Mouse (Mus musculus) megakaryocyte-erythroid progenitor cell, adult 5-6 weeks (primary cell): ENCODE data around the gene Nlrp10. TPM values are rescaled to one million over a fixed set of nuclear protein-coding genes. Genes with fewer than 3 reads are reported as not detected.

Source experiments
- ATAC-seq: replicated peaks from 2 replicates; pipeline ENCODE4 v1.8.0; 2016; ENCODE audit warnings: mild to moderate bottlenecking, inconsistent platforms; ENCODE audit not compliant: severe bottlenecking, poor library complexity, low FRiP score, low TSS enrichment
- total RNA-seq, 2 experiments: library from RNA; stranded (forward) in 1 of 2; stranded (reverse) in 1 of 2; fragments of 200-1000, 215-1000 nt in 1 of 2; fragments of >200 nt in 1 of 2; fragmentation: Nextera tagmentation in 1 of 2; gene quantifications; 2 replicates each; pipeline ENCODE4 v1.2.3; 2014 to 2017

The Nlrp10 gene
- total RNA-seq, 2 experiments from 2014 or later = 0.33 TPM; not detected in 1

DNA sequence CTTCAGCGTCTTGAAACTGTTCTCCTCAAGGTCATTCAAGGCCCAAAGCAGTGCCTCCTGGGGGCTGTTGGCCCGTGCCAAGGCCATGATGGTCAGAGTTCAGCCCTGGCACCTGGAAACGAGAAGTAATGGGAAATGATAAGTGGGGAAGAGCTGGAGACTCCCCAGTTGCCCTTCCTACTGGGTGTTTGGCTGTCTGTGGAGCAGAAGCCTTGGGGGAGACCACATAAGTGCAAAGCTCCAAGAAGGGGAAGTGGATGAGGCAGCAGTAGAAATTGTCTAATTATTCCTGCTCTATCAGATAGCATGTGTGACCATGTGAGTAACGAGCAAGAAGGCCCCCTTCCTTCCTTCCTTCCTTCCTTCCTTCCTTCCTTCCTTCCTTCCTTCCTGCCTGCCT lies 2.9 kb downstream of the Nlrp10 start:
- no peak for ATAC-seq

DNA sequence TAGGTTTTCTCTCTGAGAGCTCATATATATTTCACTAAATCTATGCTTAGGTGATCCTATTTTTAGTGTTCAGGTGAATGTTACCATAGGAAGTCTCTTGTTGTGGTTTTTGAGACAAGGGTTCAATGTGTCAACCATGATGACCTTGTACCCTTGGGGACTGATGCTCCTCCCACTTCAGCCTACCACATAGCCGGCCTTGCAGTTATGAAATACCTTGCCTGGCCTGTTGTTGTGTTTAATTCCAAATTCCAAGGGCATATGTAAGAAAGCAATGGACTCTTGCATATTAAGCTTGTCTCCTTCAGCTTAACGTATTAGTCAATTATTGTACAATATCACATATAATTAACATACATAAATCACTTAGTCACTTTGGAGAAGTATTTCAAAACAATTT lies 26.0 kb downstream of the Nlrp10 start:
- no peak for ATAC-seq

DNA sequence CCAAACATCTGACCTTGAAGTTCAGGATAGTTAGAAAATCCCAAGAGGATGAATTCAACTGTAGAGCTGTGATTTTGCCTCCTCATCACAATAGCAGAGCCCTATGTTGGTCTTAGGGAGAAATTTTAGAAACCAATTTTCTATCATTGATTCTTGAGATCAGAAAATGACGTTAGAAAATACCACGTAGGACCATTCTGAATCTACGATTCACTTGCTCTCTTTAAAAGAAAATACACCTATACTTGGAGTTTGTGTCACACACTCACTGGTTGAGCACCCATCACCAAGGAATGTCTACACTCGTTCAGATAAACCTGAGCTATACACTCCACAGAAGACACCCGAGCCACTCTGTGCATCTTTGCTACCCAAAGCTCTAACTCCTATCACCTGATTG lies 35.7 kb downstream of the Nlrp10 start, which contains the start of gene Olfr519:
Olfr519 (minus strand) TSS at position 101 of the 400 bp plus-strand sequence.
- no peak for ATAC-seq

DNA sequence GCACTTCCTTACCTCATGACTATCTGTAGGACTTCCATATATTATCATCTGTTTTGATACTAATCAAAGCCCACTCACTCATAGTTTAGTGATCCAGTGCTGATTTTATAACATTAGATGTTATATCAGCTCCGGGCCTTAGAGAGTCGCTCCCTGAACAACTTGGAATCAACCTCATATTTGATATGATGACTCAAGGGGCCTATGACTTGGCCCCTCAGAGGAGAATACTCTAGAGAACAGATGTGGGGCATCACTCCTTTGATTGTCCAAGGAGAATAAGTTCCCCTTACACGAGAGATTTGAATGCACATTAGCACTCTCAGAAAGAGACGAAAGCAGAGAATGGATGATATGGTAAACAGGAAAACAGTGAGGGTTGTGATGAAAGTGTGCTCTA lies 45.1 kb downstream of the Nlrp10 start, which contains the start of gene Olfr518:
Olfr518 (minus strand) TSS at position 101 of the 400 bp plus-strand sequence.
- no peak for ATAC-seq

DNA sequence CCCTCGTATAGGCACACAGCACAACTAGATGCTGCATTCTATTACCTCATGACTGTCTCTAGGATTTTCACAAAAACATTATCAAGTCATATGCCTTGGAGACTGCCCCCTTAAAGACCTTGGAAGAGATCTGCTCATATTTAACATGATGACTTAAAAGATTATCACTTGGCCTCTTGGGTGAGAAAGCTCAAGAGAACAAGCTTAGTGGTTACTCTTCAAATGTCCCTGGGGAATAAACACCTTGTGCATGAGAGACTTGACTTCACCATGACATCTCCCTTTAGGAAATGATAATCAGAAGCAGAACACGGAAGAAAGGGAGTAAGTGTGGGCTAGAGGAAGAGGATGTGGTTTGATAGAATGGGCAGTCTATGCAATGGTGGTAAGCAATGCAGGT lies 57.7 kb downstream of the Nlrp10 start, which contains the start of gene Olfr517:
Olfr517 (minus strand) TSS at position 101 of the 400 bp plus-strand sequence.
- ATAC-seq = no peak

Other genes starting within 250 kb of the Nlrp10 start
- not detected in 2 replicates for gene Olfr512, start 216.9 kb downstream of the Nlrp10 start, total RNA-seq (2014; fragmentation: Nextera tagmentation)
- gene Olfr512, start 216.9 kb downstream of the Nlrp10 start, total RNA-seq (2017) = not detected in 2 replicates
- not detected in 2 replicates for gene Olfr513, start 179.2 kb downstream of the Nlrp10 start, total RNA-seq (2014; fragmentation: Nextera tagmentation)
- gene Olfr513, start 179.2 kb downstream of the Nlrp10 start, total RNA-seq (2017) = not detected in 2 replicates
- not detected in 2 replicates for gene Olfr514, start 104.2 kb downstream of the Nlrp10 start, total RNA-seq (2014; fragmentation: Nextera tagmentation)
- not detected in 2 replicates for gene Olfr514, start 104.2 kb downstream of the Nlrp10 start, total RNA-seq (2017)
- gene Olfr516, start 79.6 kb downstream of the Nlrp10 start, total RNA-seq (2014; fragmentation: Nextera tagmentation) = not detected in 2 replicates
- gene Olfr516, start 79.6 kb downstream of the Nlrp10 start, total RNA-seq (2017) = not detected in 2 replicates
- gene Olfr517, start 57.8 kb downstream of the Nlrp10 start, total RNA-seq (2014; fragmentation: Nextera tagmentation) = not detected in 2 replicates
- gene Olfr517, start 57.8 kb downstream of the Nlrp10 start, total RNA-seq (2017) = not detected in 2 replicates
- gene Olfr518, start 45.2 kb downstream of the Nlrp10 start, total RNA-seq (2014; fragmentation: Nextera tagmentation) = not detected in 2 replicates
- gene Olfr518, start 45.2 kb downstream of the Nlrp10 start, total RNA-seq (2017) = not detected in 2 replicates
- not detected in 2 replicates for gene Olfr519, start 35.8 kb downstream of the Nlrp10 start, total RNA-seq (2014; fragmentation: Nextera tagmentation)
- gene Olfr519, start 35.8 kb downstream of the Nlrp10 start, total RNA-seq (2017) = not detected in 2 replicates
- gene Eif3f, start 4.2 kb upstream of the Nlrp10 start, total RNA-seq (2014; fragmentation: Nextera tagmentation) = 241 and 316 TPM in 2 replicates
- 53.5 and 112 TPM in 2 replicates for gene Eif3f, start 4.2 kb upstream of the Nlrp10 start, total RNA-seq (2017)
- gene Tub, start 20.2 kb upstream of the Nlrp10 start, total RNA-seq (2014; fragmentation: Nextera tagmentation) = not detected in 2 replicates
- gene Tub, start 20.2 kb upstream of the Nlrp10 start, total RNA-seq (2017) = not detected in 2 replicates
- gene Ric3, start 153.2 kb upstream of the Nlrp10 start, total RNA-seq (2014; fragmentation: Nextera tagmentation) = 1.2 TPM in 1 of 2 replicates, not detected in the other
- 0.11 and 0.75 TPM in 2 replicates for gene Ric3, start 153.2 kb upstream of the Nlrp10 start, total RNA-seq (2017)
- gene Lmo1, start 245.0 kb upstream of the Nlrp10 start, total RNA-seq (2014; fragmentation: Nextera tagmentation) = not detected in 2 replicates
- not detected in 2 replicates for gene Lmo1, start 245.0 kb upstream of the Nlrp10 start, total RNA-seq (2017)